Mouse (Mus musculus) retina, postnatal 7 days (tissue): ENCODE results near the gene Nbeal2.

ENCODE experiments used
- DNase-seq: peaks from one replicate; pipeline ENCODE4 v3.0.0-alpha.2; 2012; ENCODE audit warnings: low read depth, low spot score

Gene Nbeal2

GRCm38 (mm10) chr9:110673107-110673752 lies 19.3 kb upstream of the Nbeal2 start:
- DNase-seq: no peak

- DNase-seq: no peak
These were observed 18.6 kb upstream of the Nbeal2 start for GRCm38 (mm10) chr9:110672462-110673106.

- no peak for DNase-seq
These were observed 15.8 kb upstream of the Nbeal2 start for GRCm38 (mm10) chr9:110669785-110670184.

GRCm38 (mm10) chr9:110668601-110669293 lies 14.8 kb upstream of the Nbeal2 start:
- no peak for DNase-seq

- DNase-seq: no peak
These were observed 13.4 kb upstream of the Nbeal2 start for GRCm38 (mm10) chr9:110667219-110667836.

GRCm38 (mm10) chr9:110666374-110666773 lies 12.4 kb upstream of the Nbeal2 start:
- no peak for DNase-seq

- DNase-seq: no peak
These were observed 12.0 kb upstream of the Nbeal2 start for GRCm38 (mm10) chr9:110665912-110666311.

- no peak for DNase-seq
These were observed 8.9 kb upstream of the Nbeal2 start for GRCm38 (mm10) chr9:110662844-110663243.

GRCm38 (mm10) chr9:110660856-110661612 lies 7.1 kb upstream of the Nbeal2 start:
- no peak for DNase-seq

GRCm38 (mm10) chr9:110660208-110660607 lies 6.2 kb upstream of the Nbeal2 start:
- DNase-seq: no peak

GRCm38 (mm10) chr9:110659521-110659920 lies 5.6 kb upstream of the Nbeal2 start:
- no peak for DNase-seq

- DNase-seq: no peak
These were observed 3.6 kb upstream of the Nbeal2 start for GRCm38 (mm10) chr9:110657474-110658078.

- peak; percentile 95 for DNase-seq
These were observed 2.6 kb upstream of the Nbeal2 start, which contains the start of gene Ccdc12 for GRCm38 (mm10) chr9:110656249-110657221. Ccdc12 (plus strand) TSS chr9:110656503.

- DNase-seq: no peak
These were observed 1.7 kb upstream of the Nbeal2 start for GRCm38 (mm10) chr9:110655651-110656007.

GRCm38 (mm10) chr9:110654726-110655650 lies 1.0 kb upstream of the Nbeal2 start:
- DNase-seq: no peak

- no peak for DNase-seq
These were observed 852 bp downstream of the Nbeal2 start for GRCm38 (mm10) chr9:110652963-110653654.

- no peak for DNase-seq
These were observed 1.8 kb downstream of the Nbeal2 start for GRCm38 (mm10) chr9:110651931-110652722.
